Mouse (Mus musculus) gastrocnemius, postnatal 25 days (tissue): ENCODE data around the gene Sox6. TPM values are rescaled to one million over a fixed set of nuclear protein-coding genes. Genes with fewer than 3 reads are reported as not detected.

ENCODE experiments used
- DNase-seq: peaks from one replicate; pipeline ENCODE4 v3.0.0; 2022
- total RNA-seq, 2 experiments: library from RNA; stranded (reverse); gene quantifications; 1 replicate in 1 of 2; 2 replicates in 1 of 2; pipeline ENCODE4 v1.2.3; 2021

The Sox6 gene
- total RNA-seq, 2 experiments from 2014 or later, result 122 to 140 TPM

DNA sequence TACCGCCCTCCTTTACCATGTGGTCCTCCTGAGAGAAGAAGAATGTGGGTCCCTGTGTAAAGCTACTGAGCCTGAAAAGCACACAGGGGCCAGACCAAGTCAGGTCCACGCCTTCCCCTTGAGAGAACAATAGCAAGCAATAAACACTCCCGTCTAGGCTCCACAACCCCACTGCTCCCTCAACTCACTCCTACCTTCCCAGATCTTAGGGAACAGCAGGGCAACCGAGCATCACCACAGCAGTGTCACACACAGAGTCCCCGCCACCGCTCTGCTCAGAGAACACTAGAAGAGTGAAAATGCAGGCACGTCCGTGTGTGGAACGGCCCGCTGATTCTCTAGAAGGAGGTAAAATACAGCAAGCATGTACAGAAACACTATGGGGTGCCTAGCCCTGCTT lies 208.2 kb downstream of the Sox6 start:
- no peak for DNase-seq

DNA sequence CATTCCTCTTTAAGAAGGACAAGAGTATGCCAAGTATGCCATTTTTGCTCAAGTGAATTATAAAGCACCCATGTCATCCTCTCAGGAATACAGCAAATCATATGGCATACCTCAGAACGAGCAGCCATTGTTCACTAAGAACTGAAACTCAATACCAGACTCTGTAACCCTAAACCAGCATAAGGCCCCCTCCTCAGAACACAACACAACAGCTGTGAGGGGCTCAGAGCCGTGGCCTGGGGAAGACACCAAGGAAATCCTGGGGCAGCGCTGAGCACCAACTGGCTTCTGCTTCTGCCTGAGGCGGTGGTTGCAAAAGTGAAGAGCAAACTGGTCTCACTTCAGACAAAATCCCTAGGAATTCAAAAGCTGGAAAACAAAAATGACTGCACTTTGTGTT lies 208.8 kb downstream of the Sox6 start:
- DNase-seq, result no peak

DNA sequence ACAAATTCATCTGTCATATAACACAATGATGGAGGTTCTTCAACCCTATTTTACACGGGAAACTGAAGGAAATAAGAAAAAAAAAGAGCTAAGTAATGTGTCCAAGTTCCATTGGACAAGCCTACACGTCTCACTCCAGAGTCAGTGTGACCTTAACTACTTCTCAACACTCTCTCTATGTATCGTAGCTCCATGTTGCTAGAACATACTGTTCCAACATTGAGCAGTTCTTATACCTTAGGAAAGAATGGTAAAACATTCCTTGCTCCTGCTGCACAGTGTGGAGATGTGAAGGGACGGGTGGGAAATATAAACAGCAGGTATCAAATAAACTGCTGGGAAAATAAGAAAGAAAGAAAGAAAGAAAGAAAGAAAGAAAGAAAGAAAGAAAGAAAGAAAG lies 209.3 kb downstream of the Sox6 start:
- no peak for DNase-seq

DNA sequence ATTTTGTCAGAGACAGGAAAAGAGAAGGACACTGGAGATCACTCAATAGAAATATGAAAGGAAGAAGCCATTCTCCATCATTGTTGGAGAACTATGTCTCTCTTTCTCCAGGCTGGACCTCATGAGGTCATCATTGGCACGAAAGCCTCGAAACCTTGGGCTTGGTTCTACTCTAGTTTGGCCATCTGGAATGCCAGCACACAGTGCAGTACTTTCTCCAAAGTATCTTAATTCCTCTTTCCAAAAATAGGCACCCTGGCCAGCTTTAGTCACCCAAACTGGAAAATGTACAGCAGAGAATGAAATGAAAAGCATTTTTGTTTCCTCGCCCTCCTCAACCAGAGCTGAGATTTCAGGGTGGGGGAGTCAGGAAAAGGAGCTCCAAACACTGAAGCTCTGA lies 213.3 kb downstream of the Sox6 start:
- DNase-seq, result peak; percentile 54

DNA sequence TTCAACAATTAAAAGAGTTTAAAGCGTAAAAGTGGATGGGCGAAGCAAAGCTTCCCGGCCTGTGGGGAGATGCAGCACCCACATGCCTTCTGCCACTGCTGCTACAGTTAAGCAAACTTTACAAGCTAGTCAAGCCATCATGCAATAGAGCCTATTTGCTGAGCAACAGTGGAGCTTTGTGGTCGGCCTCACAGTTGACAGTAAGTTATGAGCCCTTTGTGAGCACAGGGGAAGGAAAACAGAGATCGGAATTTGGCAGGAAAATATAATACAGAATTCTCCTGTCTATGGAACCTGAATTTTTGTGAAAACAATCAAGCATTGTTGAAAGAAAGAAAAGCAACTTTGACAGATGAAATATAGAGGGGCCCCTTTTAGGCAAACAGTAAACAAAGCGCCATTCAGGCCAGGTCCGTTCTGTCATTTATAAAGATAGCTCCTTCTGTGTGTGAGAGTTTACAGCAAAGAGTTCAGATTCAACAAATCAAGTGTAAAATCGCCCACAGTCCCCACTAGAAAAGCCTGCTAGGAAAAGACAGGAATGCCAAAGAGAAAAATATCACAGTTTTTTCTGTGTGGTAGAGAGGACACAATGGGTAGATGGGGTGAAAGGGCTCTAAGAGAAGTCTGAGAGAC lies 213.9 kb downstream of the Sox6 start:
- no peak for DNase-seq

DNA sequence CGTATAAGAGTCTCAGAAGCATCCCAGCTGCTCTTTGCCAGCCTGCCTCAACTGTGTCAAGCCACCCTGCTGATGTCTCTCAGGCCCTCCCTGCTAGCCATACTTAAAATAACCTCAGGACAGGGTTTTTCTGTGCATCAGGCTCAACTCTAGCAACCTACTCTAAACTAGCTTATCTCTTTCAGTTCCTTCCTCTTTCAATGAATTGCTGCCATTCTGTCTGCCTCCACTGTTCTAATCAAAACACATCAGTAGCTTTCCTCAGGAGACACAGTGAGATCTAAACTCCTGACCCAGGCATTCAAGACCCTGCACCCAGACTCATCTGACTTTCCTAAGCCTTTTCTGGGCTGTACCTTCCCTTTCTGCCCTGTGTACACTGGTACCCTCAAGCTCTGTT lies 219.5 kb downstream of the Sox6 start:
- DNase-seq, result no peak

DNA sequence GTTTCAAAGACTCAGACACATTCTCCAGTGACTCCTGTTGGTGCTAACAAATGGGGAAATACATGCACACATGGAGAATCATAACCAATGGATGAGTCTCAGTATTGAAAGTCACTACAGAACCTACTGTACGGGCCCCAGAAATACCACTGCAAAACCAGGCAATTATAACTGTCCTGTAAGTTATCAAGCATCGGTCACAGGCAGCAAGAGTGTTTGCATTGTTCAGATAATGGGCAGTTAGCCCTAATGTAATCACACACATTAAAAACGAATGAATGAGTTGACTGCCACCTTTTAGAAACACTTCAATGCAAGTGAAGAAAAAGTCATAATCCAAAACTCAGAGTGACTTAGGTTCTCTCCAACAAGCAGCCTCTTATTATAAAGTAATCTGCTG lies 235.3 kb downstream of the Sox6 start:
- no peak for DNase-seq

DNA sequence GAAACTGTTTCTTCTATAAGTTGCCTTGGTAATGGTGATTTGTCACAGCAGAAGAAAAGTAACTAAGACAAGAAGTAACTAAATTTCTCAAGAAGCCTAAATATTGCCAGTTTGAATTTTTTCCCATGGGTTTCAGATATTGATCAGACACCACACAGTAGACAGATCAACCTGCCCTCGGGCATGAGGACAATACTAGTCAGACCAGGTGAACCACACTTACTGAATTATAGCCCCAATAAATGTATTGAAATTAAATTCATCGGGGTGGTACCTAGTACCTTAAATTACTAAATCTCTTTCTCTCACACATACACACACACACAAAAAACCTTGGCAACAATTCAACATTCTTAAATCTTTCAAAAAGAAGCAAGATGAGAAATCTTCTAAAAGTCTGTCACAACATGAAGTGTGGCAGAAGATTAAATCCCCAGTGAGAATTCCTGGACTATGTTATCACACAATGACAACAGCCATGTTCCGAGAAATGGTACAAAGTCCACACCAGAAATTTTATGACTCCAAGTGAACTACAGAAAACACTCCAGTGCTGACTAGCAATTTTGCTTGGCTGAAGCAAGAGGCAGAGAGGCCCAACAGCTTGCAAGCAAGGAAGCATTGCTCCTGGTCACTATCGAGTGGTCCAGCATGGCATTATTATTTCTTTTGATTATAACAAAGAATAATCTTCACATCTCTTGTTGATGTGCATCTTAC lies 244.3 kb downstream of the Sox6 start:
- DNase-seq, result no peak

DNA sequence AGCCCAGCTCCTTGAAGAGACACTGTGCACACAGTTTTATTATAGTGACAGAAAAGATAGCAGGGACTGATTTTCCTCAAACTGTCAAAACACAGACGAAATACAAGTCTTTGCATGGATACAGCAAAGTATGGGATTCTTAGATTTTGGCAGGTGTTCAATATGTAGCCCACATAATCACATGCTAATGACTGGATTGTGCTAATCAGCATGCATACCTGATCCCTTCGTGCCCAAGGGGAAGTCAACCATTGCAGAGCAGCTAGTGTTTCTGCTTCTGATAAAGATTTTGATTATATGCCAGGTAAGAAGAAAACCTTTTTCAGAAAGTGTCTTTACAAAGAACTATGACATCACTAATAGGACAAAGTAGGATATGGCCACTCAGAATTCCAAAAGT lies 245.8 kb downstream of the Sox6 start:
- DNase-seq, result no peak

DNA sequence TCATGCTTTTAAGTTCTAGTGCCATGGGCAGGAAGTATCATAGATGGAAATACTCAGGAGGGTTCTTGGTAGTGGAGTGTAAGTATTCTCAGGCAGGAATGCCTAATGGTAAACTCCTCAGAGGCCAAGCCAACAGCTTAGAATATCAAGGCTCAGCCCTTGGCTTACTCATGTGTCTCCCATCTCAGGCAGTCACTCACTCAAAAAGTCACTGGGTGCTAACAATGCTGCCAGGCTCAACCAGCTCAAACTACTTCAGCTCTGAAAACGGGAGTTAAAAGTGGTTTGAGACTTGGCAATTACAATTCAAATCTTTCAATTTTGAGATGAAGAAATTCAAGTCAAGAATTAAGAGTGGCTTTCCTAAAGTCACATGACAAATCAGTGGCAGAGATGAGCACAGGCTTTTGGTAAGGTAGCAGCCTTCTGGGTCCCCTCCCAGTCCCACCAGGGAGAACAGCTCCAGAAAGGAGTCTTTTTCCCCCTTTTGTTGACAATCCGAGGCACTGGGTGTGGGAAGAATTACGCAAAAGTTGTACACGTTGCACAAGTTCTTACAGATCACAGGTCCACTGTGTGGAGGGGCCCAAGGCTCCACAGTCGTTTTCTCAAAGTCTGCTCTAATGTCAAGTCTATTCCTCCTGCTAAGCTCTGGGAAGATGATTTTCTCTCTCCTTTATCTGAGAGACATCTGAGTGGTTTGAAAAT lies 249.3 kb downstream of the Sox6 start:
- DNase-seq, result no peak

DNA sequence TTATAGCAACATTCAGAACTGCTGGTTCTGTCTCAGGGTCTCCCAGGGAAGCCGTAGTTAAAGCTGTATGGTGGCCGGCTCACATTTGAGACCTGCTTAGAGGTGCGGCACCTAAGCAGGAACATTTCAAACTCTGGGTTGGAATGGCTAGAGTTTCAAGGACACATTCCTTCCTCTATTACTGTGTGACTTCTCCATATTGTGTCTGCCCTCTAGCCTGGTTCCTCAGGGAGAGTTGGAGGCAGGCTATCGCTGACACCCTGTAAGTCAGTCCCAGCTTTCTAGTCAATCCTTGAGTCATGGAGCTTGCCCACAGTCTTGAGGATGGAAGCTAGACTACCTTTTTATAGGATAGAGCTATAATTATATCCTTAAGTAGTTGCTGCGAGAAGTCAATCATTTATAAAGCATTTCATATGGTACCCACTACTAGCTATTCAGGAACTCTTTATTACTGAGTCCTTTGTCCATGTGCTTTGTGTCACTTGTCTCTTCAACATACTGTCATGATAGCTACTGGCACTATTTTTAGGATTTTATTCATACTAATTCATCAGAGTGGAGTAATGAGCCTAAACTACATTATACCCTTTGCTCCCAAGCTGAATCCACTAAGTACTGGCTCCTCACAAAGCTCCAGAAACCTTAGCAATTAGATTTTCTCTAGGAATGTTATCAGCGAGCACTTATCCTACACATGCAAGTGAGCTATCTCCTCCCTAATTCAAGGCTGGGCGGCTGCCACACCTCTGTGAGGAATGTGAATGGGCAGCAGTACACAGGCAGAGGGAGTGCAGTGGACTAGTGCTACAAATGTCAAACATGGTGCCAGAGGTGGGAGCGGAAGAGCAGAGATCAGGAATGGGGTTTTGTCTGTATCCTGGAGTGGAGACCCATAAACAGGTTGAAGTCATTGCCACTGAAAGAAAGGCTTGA lies 254.3 kb downstream of the Sox6 start:
- no peak for DNase-seq

DNA sequence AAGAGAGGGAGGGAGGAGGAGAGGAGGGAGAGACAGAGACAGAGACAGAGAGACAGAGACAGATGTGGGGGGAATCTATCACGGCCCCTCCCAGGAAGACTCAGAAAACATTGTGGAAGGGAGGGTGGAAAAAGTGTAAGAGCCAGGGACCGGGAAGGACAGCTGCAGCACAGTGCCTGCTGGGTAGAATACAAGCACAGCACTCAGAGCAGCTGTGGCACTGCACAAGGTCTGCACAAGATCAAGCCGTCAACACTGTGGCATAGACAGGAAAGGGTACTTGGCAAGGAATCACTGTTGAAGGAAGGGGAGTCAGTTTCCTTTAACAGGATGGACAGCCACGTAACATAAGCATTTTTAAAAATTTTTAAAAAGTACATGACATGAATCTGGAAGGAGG lies 258.4 kb downstream of the Sox6 start:
- DNase-seq, result no peak

DNA sequence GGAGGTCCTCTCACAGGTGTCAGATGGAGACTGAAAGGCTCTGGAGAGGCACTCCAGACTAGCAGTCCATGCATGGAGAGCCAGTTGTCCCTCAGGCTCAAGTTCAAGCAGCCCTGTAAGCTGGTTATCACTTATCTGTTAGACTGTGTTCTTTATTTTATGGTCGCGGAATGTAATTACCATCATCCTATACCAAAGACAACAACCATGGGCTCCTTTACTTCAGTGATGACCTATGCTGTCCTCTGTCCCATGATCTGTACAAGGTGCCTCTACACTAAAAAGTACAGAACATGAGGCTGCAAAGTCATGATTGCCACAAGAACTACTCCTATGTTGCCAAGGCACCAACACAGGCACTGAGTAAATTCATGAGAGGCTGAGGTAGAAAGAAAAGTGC lies 259.1 kb downstream of the Sox6 start:
- no peak for DNase-seq

DNA sequence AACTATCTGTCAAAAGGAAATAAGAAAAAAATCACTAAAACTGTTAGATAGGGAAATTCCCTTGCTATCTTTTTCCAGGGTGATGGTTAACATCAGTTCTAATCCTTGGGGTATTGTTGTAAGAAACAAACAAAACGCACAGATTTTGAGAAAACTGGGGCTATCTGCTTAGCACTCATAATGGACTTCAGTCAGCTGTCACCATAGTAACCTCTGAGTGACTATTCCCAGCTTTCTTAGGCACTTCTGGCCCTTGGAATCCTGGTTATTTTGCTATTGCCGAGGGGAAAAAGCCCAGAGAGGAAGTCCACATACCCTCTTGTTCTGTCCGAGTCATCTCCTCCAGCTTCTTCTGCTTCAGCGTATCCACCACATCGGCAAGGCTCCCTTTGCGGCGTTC lies 261.9 kb downstream of the Sox6 start:
- DNase-seq, result no peak

DNA sequence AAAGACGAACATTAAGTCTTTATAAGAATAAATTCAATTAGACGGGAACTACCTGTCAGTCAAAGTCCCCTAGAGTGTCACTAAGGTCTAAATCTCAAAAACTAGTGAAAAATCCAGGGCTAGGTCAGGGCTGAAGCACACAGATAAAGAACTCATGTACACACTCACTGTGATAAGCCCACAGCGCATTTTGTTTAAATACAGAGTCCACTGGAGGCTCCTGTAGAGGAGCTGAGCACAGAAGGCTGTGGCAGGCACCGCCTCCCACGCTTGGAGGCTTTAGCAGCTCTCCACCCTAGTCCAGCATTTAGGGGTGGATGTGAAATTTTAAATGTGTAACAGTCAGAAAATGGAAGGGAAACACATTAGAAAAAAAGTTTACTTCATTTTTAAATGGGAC lies 262.3 kb downstream of the Sox6 start:
- DNase-seq, result no peak

DNA sequence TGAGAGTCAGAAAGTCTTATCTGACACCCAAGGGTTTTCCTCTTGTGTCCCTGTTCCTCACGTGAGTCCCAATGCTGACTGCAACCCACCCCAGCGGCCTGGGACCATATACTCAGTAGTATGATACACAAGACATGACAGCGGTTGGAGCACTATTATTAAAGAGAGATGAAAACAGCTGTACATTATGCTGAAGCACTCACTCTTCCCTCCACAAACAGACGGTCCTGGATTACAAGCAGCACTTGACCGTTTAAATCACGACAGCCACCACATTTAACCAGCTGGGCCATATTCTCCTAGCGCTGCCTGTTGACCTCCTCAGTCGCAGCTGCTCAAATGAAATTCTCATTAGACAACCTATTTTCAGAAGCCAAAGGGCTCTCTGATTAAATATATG lies 272.3 kb downstream of the Sox6 start:
- no peak for DNase-seq

DNA sequence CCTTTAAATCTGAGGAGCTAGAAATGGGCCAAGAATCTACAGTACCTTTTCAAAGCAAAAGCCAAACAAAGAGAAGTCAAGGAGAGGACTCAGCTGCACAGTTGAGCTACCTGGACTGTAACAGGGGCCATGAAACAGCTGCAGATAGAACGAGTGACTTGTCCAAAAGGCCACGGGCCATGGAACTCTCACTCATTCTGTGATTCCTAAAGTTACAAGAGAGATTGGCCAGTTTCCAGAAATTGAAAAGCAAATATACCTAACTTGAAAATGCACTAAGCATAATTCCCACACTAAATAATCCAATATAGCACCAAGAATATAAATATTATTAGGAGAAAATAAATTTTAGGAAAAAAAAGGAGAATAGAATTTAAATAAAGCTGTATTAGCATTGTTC lies 274.7 kb downstream of the Sox6 start:
- DNase-seq, result no peak

DNA sequence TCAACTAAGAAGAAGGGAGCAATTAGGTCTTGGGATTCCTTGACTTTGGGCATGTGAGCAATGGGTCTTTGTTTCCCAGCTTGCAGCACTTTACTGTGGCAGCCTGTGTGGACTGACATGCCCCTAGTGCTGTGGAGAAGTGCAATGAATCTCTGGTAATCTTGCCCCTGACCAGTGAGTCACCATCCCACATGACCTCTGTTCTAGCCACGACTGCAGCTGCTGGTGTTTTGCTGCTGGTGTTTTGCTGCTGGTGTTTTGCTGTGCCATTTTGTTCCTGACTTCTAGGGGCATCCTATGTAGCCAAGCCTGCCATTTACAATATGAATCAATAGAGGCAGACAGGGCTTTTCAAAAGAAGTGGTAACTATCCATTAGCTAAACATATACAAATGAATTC lies 280.4 kb downstream of the Sox6 start:
- DNase-seq, result no peak

DNA sequence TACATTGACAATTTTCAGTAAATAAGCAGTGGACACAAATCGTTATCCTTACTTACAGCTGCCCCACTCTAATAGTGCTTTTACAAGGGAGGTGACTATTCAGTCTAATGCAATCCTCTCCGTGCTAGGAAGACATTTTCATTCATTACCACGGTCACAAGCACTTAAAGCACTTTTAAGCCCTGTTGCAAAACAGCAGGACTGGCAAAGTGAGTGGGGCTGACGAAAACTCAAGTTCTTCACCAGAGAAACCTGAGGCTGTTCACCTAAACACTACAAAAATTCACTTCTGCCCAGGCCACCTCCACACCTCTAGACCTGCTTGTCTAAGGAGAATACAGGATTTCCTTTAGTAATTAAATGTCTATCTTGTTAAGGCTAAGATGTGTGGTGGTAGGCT lies 283.3 kb downstream of the Sox6 start:
- DNase-seq, result no peak

DNA sequence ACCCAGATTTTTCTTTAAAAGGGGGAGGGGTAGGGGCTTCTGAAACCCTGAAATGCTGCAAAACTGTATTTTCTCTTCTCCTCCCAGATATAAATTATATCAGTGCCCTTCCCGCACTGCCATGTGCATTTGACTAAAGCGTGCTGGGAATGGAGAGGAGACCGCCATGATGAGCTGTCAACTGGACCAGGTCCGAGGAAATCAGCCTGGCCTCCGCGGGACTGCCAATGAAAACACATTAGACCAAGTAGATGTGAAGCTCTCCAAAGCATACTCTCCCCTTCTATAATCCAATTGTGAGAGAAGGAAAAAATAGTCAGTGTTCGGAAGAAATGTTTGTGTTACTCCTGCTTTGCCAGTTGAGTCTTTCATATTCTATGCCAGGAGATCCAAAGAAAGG lies 284.4 kb downstream of the Sox6 start:
- no peak for DNase-seq

DNA sequence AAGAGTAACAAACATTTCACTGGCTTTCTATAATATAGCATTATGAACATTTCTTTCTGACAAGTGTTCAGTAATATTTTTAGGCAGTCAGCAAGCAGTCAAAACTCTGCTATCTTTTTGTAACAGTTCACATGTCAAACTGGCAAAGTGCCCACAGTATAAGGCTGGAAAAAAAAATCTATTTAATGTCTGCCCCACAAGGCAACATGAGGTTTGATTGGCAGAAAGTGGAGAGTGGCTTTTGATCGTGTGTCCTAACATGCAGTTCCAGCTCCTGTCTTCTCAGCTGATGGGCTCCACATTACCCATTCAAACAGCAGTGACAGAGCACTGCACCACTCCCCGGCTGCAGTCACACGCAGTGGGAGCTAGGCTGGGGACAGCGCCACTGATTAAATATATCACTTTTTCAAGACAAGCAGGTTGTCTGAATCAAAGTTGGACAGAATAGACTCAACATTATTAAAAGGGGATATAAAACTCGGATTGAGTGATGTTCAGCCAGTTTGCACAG lies 286.4 kb downstream of the Sox6 start:
- DNase-seq, result no peak

DNA sequence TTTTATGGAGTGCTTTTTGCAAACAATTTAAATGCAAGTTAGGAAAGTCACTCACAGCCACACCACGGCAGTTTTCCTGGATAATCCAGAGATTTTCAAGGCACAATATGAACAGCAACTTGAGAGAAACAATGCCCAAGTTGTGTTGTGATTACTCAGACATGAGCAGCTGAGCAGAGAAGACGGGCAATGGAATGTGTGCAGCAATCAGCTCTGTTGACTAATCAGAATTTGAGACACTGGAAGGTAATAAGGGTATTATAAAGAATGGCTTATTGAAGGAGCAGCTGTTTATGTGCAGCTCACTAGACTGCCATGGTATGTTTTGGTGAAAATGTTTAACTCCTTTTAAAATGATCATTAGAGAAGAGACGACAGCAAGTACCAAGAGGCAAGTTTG lies 287.5 kb downstream of the Sox6 start:
- DNase-seq, result no peak
